Mouse (Mus musculus): ENCODE measurements around the gene Pkn2.

Gene Pkn2

DNA sequence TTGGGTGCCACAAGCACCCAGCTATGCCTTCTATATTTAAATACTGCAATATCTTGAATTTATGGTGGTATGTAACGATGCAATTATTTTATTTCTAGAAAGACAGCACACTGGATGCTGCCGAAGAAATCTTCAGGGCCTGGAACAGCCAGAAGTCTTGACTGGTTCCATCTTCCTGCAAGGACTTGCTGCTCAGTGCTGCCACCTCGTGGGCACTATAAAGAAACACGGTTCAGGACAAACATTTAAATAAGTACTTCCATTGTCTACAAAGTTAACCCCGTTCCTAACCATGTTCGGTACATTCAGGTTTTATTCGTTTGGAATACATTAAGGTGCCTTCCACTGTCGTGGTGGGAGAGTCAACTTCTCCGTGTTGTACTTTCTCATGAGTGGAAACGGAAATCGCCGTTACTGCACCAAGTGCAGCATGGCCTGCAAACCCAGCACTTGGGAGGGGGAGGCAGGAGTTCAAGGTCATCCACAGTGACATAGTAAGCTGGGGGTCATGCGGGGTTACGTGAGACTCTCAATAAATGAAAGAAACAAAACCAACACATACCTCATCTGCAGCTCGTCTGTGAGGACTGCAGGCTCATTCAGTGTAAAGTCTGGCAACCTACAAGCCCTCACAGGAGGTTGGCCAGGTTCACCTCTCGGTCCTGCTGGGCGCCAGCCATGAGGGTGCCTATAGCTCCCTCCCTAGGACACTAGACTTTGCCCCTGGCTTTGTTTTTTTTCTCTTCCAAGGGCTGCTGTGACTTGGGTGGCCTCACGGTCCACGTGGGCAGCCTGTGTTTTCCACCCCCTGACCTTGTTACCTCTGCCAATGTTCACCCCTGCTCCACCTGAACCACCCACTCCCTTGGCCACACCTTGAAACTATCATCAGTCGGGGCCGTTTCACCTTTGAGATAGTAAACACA, 137.6 kb downstream of the Pkn2 start:
- DNase-seq (ENCODE audit: low read depth, low spot score), result peak; percentile 89
